Mouse (Mus musculus): Measurements from ENCODE around the gene B4galt1.

GRCm38 (mm10) chr4:40781143-40781542, 72.7 kb downstream of the B4galt1 start:
- TF ChIP-seq GATA1 (IDR thresholded peaks at IDR 0.05; ENCODE audit: low read length) (no peak), TAL1 (IDR thresholded peaks at IDR 0.05; ENCODE audit: low read length) (no peak)

All from erythroblast, embryonic 14.5 days (primary cell).